Mouse (Mus musculus) lung, postnatal 25 days (tissue): ENCODE measurements around the gene Gngt1.

Experiments
- DNase-seq: peaks from one replicate; pipeline ENCODE4 v3.0.0; 2022; ENCODE audit warnings: low spot score

Gngt1 gene

GRCm38 (mm10) chr6:3993492-3993891 is at the start of gene Gngt1:
TSS of gene Gngt1 (plus strand) at chr6:3993792.
- DNase-seq, result no peak

- DNase-seq, result no peak
These were observed 38.6 kb upstream of the Gngt1 start for GRCm38 (mm10) chr6:3954969-3955368.

GRCm38 (mm10) chr6:3967676-3968626 is 25.6 kb upstream of the Gngt1 start:
- DNase-seq, result peak; percentile 29

- no peak for DNase-seq
These were observed 19.9 kb upstream of the Gngt1 start for GRCm38 (mm10) chr6:3973679-3974078.

GRCm38 (mm10) chr6:3982661-3983284 is 10.8 kb upstream of the Gngt1 start:
- no peak for DNase-seq

GRCm38 (mm10) chr6:3988750-3989149 is 4.8 kb upstream of the Gngt1 start, which contains the start of gene Tfpi2:
TSS of gene Tfpi2 (minus strand) at chr6:3988919.
- DNase-seq, result no peak

GRCm38 (mm10) chr6:3998089-3998488 is 4.5 kb downstream of the Gngt1 start:
- DNase-seq, result no peak

GRCm38 (mm10) chr6:3999296-3999695 is 5.7 kb downstream of the Gngt1 start:
- no peak for DNase-seq

- no peak for DNase-seq
These were observed 7.1 kb downstream of the Gngt1 start for GRCm38 (mm10) chr6:4000716-4001115.

- DNase-seq, result no peak
These were observed 9.9 kb downstream of the Gngt1 start for GRCm38 (mm10) chr6:4003445-4003844.

GRCm38 (mm10) chr6:4003890-4004306 is 10.3 kb downstream of the Gngt1 start, which contains the start of gene Gng11:
TSS of gene Gng11 (plus strand) at chr6:4003904.
- peak; percentile 84 for DNase-seq

GRCm38 (mm10) chr6:4004808-4005207 is 11.2 kb downstream of the Gngt1 start:
- no peak for DNase-seq

- peak; percentile 43 for DNase-seq
These were observed 15.0 kb downstream of the Gngt1 start for GRCm38 (mm10) chr6:4008501-4009040.

- DNase-seq, result peak; percentile 15
These were observed 16.0 kb downstream of the Gngt1 start for GRCm38 (mm10) chr6:4009548-4009947.

GRCm38 (mm10) chr6:4022645-4023044 is 29.1 kb downstream of the Gngt1 start:
- DNase-seq, result peak; percentile 13

GRCm38 (mm10) chr6:4026367-4026766 is 32.8 kb downstream of the Gngt1 start:
- DNase-seq, result no peak

GRCm38 (mm10) chr6:4030956-4031355 is 37.4 kb downstream of the Gngt1 start:
- DNase-seq, result no peak

- DNase-seq, result no peak
These were observed 48.2 kb downstream of the Gngt1 start for GRCm38 (mm10) chr6:4041821-4042220.
